Mouse (Mus musculus) cerebral cortex, adult 2 months (tissue): ENCODE results near the gene Fam166a.

Experiments
- WGBS: fragments of 180-500 bp; shearing (Covaris S2); methylation state at CpG from one replicate; pipeline ENCODE4 v1.1.7; 2018; 5-methylcytosine and 5-hydroxymethylcytosine counted together

Fam166a gene

GRCm38 (mm10) chr2:25224492-25224765 is 5.9 kb downstream of the Fam166a start, which contains the start of gene Tubb4b:
Gene Tubb4b, minus strand, starts transcription at chr2:25224702.
- under 1% methylated on average over 17 of the region's 17 CpGs for WGBS

GRCm38 (mm10) chr2:25224766-25225752 is 6.5 kb downstream of the Fam166a start:
- 2% methylated on average over 41 of the region's 41 CpGs for WGBS

GRCm38 (mm10) chr2:25225811-25226379 is 7.3 kb downstream of the Fam166a start:
- WGBS = 67% methylated on average over 8 of the region's 8 CpGs

GRCm38 (mm10) chr2:25226864-25227263 is 8.3 kb downstream of the Fam166a start:
- WGBS = 61% methylated on average over 5 of the region's 5 CpGs

GRCm38 (mm10) chr2:25227406-25227805 is 8.9 kb downstream of the Fam166a start:
- 81% methylated on average over 4 of the region's 4 CpGs for WGBS

- WGBS = 1% methylated on average over 7 of the region's 7 CpGs
Observed at GRCm38 (mm10) chr2:25228431-25228889, 9.9 kb downstream of the Fam166a start.

- 77% methylated on average over 6 of the region's 6 CpGs for WGBS
Observed at GRCm38 (mm10) chr2:25228995-25229530, 10.5 kb downstream of the Fam166a start.

- WGBS = 84% methylated on average over 5 of the region's 5 CpGs
Observed at GRCm38 (mm10) chr2:25229582-25229981, 11.0 kb downstream of the Fam166a start.

GRCm38 (mm10) chr2:25230581-25230980 is 12.0 kb downstream of the Fam166a start:
- WGBS = 96% methylated on average over 7 of the region's 7 CpGs

- WGBS = 64% methylated on average over 12 of the region's 12 CpGs
Observed at GRCm38 (mm10) chr2:25231038-25231437, 12.5 kb downstream of the Fam166a start.

GRCm38 (mm10) chr2:25233421-25233820 is 14.9 kb downstream of the Fam166a start:
- WGBS = 80% methylated on average over 4 of the region's 4 CpGs

GRCm38 (mm10) chr2:25234050-25234449 is 15.5 kb downstream of the Fam166a start, which contains the start of gene Slc34a3:
Gene Slc34a3, minus strand, starts transcription at chr2:25234364.
- 86% methylated on average over 3 of the region's 3 CpGs for WGBS

GRCm38 (mm10) chr2:25234551-25235220 is 16.1 kb downstream of the Fam166a start:
- 78% methylated on average over 5 of the region's 5 CpGs for WGBS

GRCm38 (mm10) chr2:25236614-25237013 is 18.1 kb downstream of the Fam166a start, which contains the start of gene Rnf224:
Gene Rnf224, minus strand, starts transcription at chr2:25236787.
- 49% methylated on average over 8 of the region's 8 CpGs for WGBS

GRCm38 (mm10) chr2:25237522-25237921 is 19.0 kb downstream of the Fam166a start:
- WGBS = 75% methylated on average over 4 of the region's 4 CpGs

- WGBS = 88% methylated on average over 3 of the region's 3 CpGs
Observed at GRCm38 (mm10) chr2:25239766-25240165, 21.2 kb downstream of the Fam166a start.

GRCm38 (mm10) chr2:25240310-25240709 is 21.8 kb downstream of the Fam166a start:
- 58% methylated on average over 8 of the region's 8 CpGs for WGBS

GRCm38 (mm10) chr2:25240723-25241437 is 22.3 kb downstream of the Fam166a start:
- WGBS = 1% methylated on average over 29 of the region's 29 CpGs

- 20% methylated on average over 6 of the region's 6 CpGs for WGBS
Observed at GRCm38 (mm10) chr2:25241438-25241775, 22.9 kb downstream of the Fam166a start.

GRCm38 (mm10) chr2:25242101-25242506 is 23.6 kb downstream of the Fam166a start, which contains the start of the genes Rnf208 and Cysrt1:
Gene Rnf208, plus strand, starts transcription at chr2:25242255.
Gene Cysrt1, minus strand, starts transcription at chr2:25242452.
- WGBS = under 1% methylated on average over 48 of the region's 59 CpGs

GRCm38 (mm10) chr2:25243342-25243741 is 24.8 kb downstream of the Fam166a start:
- WGBS = 64% methylated on average over 8 of the region's 8 CpGs
